Mouse (Mus musculus) neural tube, embryonic 11.5 days (tissue): ENCODE results near the gene Gdf9. TPM values are rescaled to one million over a fixed set of nuclear protein-coding genes. Genes with fewer than 3 reads are reported as not detected.

ENCODE experiments used
- ATAC-seq: fragments of 200-750 bp; cut with Nextera tagmentation; 2 replicates; pipeline ENCODE4 v1.8.0; 2017; ENCODE audit warnings: moderate number of reproducible peaks, mild to moderate bottlenecking, moderate TSS enrichment, moderate library complexity; ENCODE audit not compliant: insufficient read depth, low FRiP score, low TSS enrichment
- DNase-seq: peaks from one replicate; pipeline ENCODE4 v3.0.0-alpha.2; 2015; ENCODE audit warnings: low spot score
- H3K27ac ChIP-seq: fragments of 300-500 bp; sonication (generic); 2 replicates; pipeline ENCODE4 v1.5.1; 2014; ENCODE audit warnings: low read depth, mild to moderate bottlenecking, low read length
- H3K27me3 ChIP-seq: fragments of 300-500 bp; sonication (generic); 2 replicates; pipeline ENCODE4 v1.6.1; 2014; ENCODE audit warnings: mild to moderate bottlenecking, low read length, mixed read lengths; ENCODE audit not compliant: control insufficient read depth, insufficient read depth
- H3K36me3 ChIP-seq: fragments of 300-500 bp; sonication (generic); 2 replicates; pipeline ENCODE4 v1.6.1; 2014; ENCODE audit warnings: mild to moderate bottlenecking, low read length, moderate library complexity, mixed read lengths; ENCODE audit not compliant: control insufficient read depth, insufficient read depth
- H3K4me1 ChIP-seq: fragments of 300-500 bp; sonication (generic); 2 replicates; pipeline ENCODE4 v1.6.1; 2014; ENCODE audit warnings: low read length, mixed read lengths; ENCODE audit not compliant: control insufficient read depth, insufficient read depth
- H3K4me2 ChIP-seq: fragments of 300-500 bp; sonication (generic); 2 replicates; pipeline ENCODE4 v1.6.1; 2014; ENCODE audit warnings: low read depth, mild to moderate bottlenecking, moderate library complexity
- H3K4me3 ChIP-seq: fragments of 300-500 bp; sonication (generic); 2 replicates; pipeline ENCODE4 v1.5.1; 2014; ENCODE audit warnings: low read depth, low read length
- H3K9ac ChIP-seq: fragments of 300-500 bp; sonication (generic); 2 replicates; pipeline ENCODE4 v1.6.1; 2014; ENCODE audit warnings: mild to moderate bottlenecking, low read length
- H3K9me3 ChIP-seq: fragments of 300-500 bp; sonication (generic); 2 replicates; pipeline ENCODE4 v1.6.1; 2016; ENCODE audit warnings: low read length; ENCODE audit not compliant: control insufficient read depth
- WGBS: fragments of 180-500 bp; shearing (Covaris S2); extraction: QIAGEN DNeasy Blood & Tissue Kit; methylation state at CpG from one replicate; pipeline ENCODE4 v1.1.7; 2014; 5-methylcytosine and 5-hydroxymethylcytosine counted together
- polyA plus RNA-seq: library from polyadenylated mRNA; unstranded; fragments of >200 nt; fragmentation: Nextera tagmentation; extraction: Ambion mirVana; gene quantifications from 2 replicates; pipeline ENCODE4 v1.2.1, GENCODE M21; 2014

The Gdf9 gene
- polyA plus RNA-seq, 1 experiment from 2014 or later, result 2.7 TPM

DNA sequence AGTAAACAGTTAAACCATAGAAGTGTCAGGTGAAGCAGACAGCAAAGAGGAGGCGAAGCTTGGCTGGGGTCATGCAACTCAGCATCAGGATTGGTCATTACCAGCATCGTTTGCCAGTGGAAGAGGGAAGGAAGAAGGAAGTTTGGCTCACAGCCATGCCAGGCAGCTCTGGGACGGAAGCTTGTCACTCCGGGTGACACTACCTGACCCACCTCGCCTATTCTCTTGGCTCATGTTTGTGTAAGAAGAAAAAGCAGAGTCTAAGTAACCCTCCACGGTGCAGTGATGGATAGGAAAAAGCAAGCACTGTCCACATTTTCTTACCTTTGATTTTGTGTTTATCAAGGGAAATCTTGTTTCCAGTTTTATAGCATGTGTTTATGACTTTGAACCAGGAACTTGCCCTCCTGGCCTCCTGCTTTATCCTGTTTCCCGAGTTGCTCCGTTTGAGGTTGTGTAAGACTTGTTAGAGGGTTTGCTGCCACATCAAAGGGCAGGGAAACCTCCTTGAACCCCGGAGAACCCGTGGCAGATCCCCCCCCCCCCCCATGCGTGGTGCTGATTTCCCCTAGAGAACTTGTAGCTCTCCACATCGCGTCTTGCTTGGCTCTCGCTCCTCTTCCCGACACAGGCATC lies 19.4 kb downstream of the Gdf9 start:
- no peak overlapping the region for H3K4me3 ChIP-seq
- no peaks in the 10 kb centered on the region for H3K4me1 ChIP-seq
- 58% methylated on average over 15 of the region's 15 CpGs for WGBS
- no peaks in the 10 kb centered on the region for H3K36me3 ChIP-seq
- H3K27me3 ChIP-seq, result no peaks in the 10 kb centered on the region
- H3K9ac ChIP-seq, result no peak overlapping the region
- ATAC-seq (no peak), DNase-seq (no peak)
- no peaks in the 10 kb centered on the region for H3K9me3 ChIP-seq
- H3K27ac ChIP-seq, result no peak overlapping the region
- no peak overlapping the region for H3K4me2 ChIP-seq

DNA sequence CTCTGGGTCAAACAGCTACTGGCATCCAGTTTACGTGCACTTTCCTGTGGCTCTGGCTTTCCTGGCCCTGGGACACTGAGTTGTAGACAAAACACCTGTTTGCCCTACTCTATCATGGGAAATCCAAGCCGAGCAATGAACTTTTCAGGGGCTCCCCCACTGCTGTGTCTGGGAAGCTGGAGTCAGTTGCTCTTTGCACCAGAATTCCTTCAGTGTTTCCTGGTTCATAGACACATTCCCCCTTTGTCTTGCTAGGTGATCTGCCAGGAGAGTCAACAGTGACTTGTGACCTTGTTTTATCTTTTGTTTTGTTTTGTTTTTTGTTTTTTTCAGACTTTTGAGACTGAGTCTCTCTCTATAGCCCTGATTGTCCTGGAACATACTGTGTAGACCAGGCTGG lies 20.5 kb downstream of the Gdf9 start:
- H3K9ac ChIP-seq, result no peak overlapping the region
- H3K27ac ChIP-seq, result no peak overlapping the region
- no peaks in the 10 kb centered on the region for H3K9me3 ChIP-seq
- no peak for DNase-seq
- no peak for ATAC-seq
- no peaks in the 10 kb centered on the region for H3K36me3 ChIP-seq
- no peaks in the 10 kb centered on the region for H3K4me1 ChIP-seq
- WGBS, result 68% methylated on average over 2 of the region's 2 CpGs
- H3K27me3 ChIP-seq, result peaks cover 1% of the 10 kb centered on the region; the same call in 1 of the 2 replicates
- no peak overlapping the region for H3K4me2 ChIP-seq
- H3K4me3 ChIP-seq, result no peak overlapping the region

DNA sequence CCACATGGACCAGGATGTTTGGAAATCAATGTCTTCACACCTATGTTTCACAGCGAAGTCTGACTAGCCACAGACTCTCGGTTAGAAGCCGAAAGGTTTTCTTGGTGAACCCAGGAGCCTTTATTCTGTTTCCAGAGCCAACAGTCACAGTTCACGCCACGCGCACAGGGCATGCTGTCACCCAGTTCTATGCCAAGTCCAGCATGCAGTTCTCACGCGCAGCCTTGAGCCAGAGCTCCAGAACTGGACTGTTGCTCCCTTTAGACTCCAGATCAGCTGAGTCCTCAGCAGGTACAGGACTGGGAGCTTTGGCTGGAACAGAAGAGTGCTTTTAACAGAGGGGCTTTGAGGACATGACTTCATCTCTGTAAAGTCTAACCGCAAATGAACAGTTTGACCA lies 21.6 kb downstream of the Gdf9 start:
- ATAC-seq, result no peak
- 91% methylated on average over 9 of the region's 9 CpGs for WGBS
- H3K36me3 ChIP-seq, result no peaks in the 10 kb centered on the region

DNA sequence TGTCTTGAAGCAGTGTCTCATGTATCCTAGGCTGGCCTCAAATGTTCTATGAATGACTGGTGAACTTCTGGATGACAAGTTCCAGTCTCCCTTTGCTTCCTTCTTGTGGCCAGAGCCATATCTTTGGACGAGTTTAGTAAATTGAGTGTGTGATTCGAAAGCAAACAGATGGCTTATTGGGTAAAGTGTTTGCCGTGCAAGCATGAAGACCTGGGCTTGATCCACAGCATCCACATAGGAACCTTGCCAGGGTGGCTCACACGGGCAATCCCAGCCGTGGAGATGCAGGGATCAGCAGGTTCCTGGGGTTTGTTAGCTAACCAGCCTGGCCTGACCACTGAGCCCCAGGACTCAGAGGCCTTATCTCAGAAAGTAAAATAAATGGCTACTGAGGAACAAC lies 22.2 kb downstream of the Gdf9 start:
- ATAC-seq (no peak), DNase-seq (no peak)
- Histone ChIP-seq H3K36me3 (no peaks in the 10 kb centered on the region), H3K9ac (no peak overlapping the region), H3K9me3 (no peaks in the 10 kb centered on the region), H3K27me3 (peaks cover 14% of the 10 kb centered on the region), H3K4me1 (no peaks in the 10 kb centered on the region), H3K4me3 (no peak overlapping the region), H3K27ac (no peak overlapping the region), H3K4me2 (no peak overlapping the region)
- WGBS, result 77% methylated on average over 5 of the region's 5 CpGs

More for the DNA sequence above, 21.6 kb downstream of the Gdf9 start:
- Histone ChIP-seq H3K27ac (no peak overlapping the region), H3K9ac (no peak overlapping the region), H3K4me2 (no peak overlapping the region), H3K4me3 (no peak overlapping the region), H3K9me3 (no peaks in the 10 kb centered on the region), H3K4me1 (no peaks in the 10 kb centered on the region), H3K27me3 (peaks cover 7% of the 10 kb centered on the region)
- DNase-seq, result no peak

DNA sequence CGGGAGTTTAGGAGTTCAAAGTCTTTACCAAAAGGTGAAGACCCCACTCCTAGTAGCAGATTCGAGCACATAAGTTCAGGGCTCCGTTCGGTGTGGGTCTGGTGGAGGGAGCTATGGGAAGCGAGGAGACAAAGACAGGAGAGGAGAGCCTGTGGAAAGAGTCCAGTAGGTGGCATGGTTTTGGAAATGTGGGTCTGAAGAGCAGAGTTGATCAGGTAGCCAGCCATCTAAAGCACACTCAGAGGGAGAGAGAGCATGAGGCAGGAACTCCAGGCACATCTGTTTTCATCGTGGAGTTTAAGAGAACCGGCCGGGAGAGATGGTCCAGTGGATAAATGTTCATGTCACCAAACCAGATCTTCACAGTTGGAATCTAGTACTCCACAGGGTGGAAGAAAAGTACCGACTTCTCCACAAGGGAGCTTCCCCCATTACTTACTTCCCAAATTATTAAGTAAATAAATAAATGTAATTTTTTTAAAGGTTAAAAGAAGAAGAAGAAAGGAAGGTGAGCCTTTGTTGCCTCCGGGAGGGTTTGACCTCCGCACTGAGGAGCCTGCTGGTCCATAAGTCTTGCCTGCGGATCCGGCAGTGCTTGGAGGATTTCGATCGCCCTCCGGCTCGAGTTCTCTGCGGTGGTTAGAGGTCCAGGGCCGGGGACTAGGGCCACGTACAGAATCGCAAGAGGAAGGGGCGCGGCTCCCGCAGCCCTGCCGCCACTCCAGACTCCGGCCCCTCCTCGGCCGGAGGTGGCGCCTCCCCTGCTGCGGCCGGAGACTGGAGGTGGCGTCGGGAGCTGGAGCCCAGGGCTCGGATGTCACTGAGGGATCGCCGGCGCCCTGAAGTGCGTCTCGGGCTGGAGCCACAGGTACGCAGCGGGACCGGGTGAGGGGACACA lies 25.9 kb downstream of the Gdf9 start, which contains the start of the genes Gm10447 and Shroom1:
Gene Gm10447, minus strand, starts transcription at position 637 of the 898 bp plus-strand sequence.
Gene Shroom1, plus strand, starts transcription at position 732 of the 898 bp plus-strand sequence.
- Histone ChIP-seq H3K9me3 (no peaks in the 10 kb centered on the region), H3K27me3 (peaks cover 22% of the 10 kb centered on the region), H3K36me3 (no peaks in the 10 kb centered on the region), H3K4me1 (no peaks in the 10 kb centered on the region), H3K9ac (peak within 1 kb of the TSS; percentile 39; the same call in 1 of the 2 replicates), H3K4me3 (peak within 1 kb of the TSS; percentile 41), H3K27ac (no peak within 1 kb of the TSS), H3K4me2 (peak within 1 kb of the TSS; percentile 61)
- 5% methylated on average over 42 of the region's 42 CpGs for WGBS
- DNase-seq (peak; percentile 63), ATAC-seq (no peak; the same call in 1 of the 2 replicates)

DNA sequence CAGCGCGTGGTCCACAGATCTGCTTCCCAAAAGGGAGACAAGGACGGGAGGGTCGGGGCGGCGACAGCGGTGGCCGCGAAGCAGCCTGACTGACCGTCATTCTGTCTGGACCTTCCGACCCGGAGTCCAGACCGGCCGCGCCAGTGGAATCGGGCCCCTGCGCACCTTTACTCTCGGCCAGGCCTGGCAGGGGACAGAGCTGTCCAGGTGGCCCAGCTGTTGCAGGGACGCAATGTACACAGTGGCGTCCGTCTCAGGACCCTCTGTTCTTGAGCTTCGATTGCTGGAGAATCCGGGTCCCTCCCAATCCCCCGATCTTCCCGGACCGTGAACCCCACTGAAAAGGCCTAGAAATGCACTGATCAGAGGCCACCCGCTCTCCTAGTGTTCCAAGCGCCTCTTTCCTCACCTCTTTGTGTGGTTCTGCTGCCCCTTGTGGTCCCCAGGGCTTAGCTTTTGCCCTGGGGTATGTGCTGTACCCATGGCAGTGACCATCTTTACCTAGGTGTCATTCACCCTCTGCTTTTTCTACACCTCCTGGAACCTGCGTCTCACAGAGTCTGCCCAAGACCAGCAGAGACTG lies 26.6 kb downstream of the Gdf9 start:
- ATAC-seq (no peak), DNase-seq (no peak)
- H3K36me3 ChIP-seq, result no peaks in the 10 kb centered on the region
- H3K4me3 ChIP-seq, result peak overlapping the region; percentile 41
- H3K4me1 ChIP-seq, result no peaks in the 10 kb centered on the region
- H3K27ac ChIP-seq, result no peak overlapping the region
- peak overlapping the region; percentile 39; the same call in 1 of the 2 replicates for H3K9ac ChIP-seq
- WGBS, result 6% methylated on average over 29 of the region's 29 CpGs
- H3K27me3 ChIP-seq, result peaks cover 30% of the 10 kb centered on the region
- H3K9me3 ChIP-seq, result no peaks in the 10 kb centered on the region
- peak overlapping the region; percentile 61 for H3K4me2 ChIP-seq

DNA sequence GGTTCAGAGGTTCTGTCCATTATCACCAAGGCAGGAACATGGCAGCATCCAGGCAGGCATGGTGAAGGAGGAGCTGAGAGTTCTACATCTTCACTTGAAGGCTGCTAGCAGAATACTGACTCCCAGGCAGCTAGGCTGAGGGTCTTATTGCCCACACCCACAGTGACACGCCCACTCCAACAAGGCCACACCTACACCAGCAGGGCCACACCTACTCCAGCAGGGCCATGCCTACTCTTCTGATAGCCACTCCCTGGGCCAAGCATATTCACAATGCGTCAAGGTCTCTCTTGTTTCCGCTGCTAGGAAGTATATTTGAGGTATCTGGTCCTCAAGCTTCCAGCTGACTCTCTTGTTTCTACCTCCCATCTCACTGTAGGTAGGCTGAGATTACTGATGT lies 28.2 kb downstream of the Gdf9 start:
- no peaks in the 10 kb centered on the region for H3K9me3 ChIP-seq
- WGBS, result 71% methylated on average over 3 of the region's 3 CpGs
- H3K27ac ChIP-seq, result no peak overlapping the region
- ATAC-seq (no peak), DNase-seq (no peak)
- H3K4me3 ChIP-seq, result no peak overlapping the region
- H3K4me1 ChIP-seq, result no peaks in the 10 kb centered on the region
- peaks cover 45% of the 10 kb centered on the region for H3K27me3 ChIP-seq
- no peaks in the 10 kb centered on the region for H3K36me3 ChIP-seq
- no peak overlapping the region for H3K9ac ChIP-seq
- no peak overlapping the region for H3K4me2 ChIP-seq

DNA sequence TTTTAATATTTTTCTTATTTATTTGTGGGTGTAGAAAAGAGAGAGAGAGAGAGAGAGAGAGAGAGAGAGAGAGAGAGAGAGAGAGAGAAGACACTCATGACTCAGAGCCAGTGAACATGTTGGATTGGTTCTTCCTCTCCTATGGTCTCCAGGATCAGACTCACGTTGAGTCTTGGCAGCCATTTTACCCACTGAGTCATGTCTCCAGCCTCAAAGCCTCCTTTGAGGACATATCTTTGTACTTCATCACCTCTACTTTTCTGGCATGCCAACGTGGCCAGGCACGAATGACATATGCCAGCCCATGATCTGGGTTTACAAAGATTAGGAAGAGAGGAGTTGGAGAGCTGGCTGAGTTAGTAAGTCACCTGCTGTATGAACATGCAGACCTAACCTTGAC lies 29.4 kb downstream of the Gdf9 start:
- no peaks in the 10 kb centered on the region; the same call in 1 of the 2 replicates for H3K9me3 ChIP-seq
- no peaks in the 10 kb centered on the region for H3K4me1 ChIP-seq
- WGBS, result 86% methylated on average over 3 of the region's 3 CpGs
- no peak overlapping the region for H3K27ac ChIP-seq
- peaks cover 55% of the 10 kb centered on the region for H3K27me3 ChIP-seq
- no peak overlapping the region for H3K4me3 ChIP-seq
- no peaks in the 10 kb centered on the region for H3K36me3 ChIP-seq
- DNase-seq, result no peak
- ATAC-seq, result no peak
- no peak overlapping the region for H3K9ac ChIP-seq
- H3K4me2 ChIP-seq, result no peak overlapping the region
